Mouse (Mus musculus) liver, embryonic 14.5 days (tissue): ENCODE results near the gene Ercc8. TPM values are rescaled to one million over a fixed set of nuclear protein-coding genes. Genes with fewer than 3 reads are reported as not detected.

Source experiments
- ATAC-seq: fragments of 200-750 bp; cut with Nextera tagmentation; 2 replicates; pipeline ENCODE4 v1.8.0; 2017; ENCODE audit warnings: moderate number of reproducible peaks, mild to moderate bottlenecking, moderate library complexity; ENCODE audit not compliant: insufficient read depth
- DNase-seq, 3 experiments: peaks; one replicate each; pipeline ENCODE4 v3.0.0-alpha.2; 2012 to 2013; ENCODE audit warnings: low read depth in 3 of 3, low spot score in 3 of 3
- H3K27ac ChIP-seq: fragments of 300-500 bp; sonication (generic); 2 replicates; pipeline ENCODE4 v1.5.1; 2014; ENCODE audit warnings: moderate library complexity, mild to moderate bottlenecking, control low read depth, inconsistent platforms
- H3K27me3 ChIP-seq: fragments of 300-500 bp; sonication (generic); 2 replicates; pipeline ENCODE4 v1.6.1; 2014; ENCODE audit warnings: mild to moderate bottlenecking, low read length, moderate library complexity; ENCODE audit not compliant: control insufficient read depth, insufficient read depth
- H3K36me3 ChIP-seq: fragments of 300-500 bp; sonication (generic); replicated peaks from 2 replicates; pipeline ENCODE4 v1.6.1; 2014; ENCODE audit warnings: low read depth; ENCODE audit not compliant: control insufficient read depth, insufficient read depth
- H3K4me1 ChIP-seq, 2 experiments: fragments of 200-500 bp in 1 of 2; fragments of 300-500 bp in 1 of 2; sonication (generic) in 1 of 2; replicated peaks; 2 replicates each; pipeline ENCODE4 v1.6.1; 2012 to 2014; ENCODE audit warnings: antibody characterized with exemption in 1 of 2, inconsistent platforms in 1 of 2, low read length in 1 of 2; ENCODE audit not compliant: control insufficient read depth in 2 of 2, insufficient read depth in 2 of 2
- H3K4me2 ChIP-seq: fragments of 300-500 bp; sonication (generic); 2 replicates; pipeline ENCODE4 v1.6.1; 2014; ENCODE audit warnings: low read depth, mild to moderate bottlenecking, control low read depth, moderate library complexity
- H3K4me3 ChIP-seq, 2 experiments: fragments of 200-500 bp in 1 of 2; fragments of 300-500 bp in 1 of 2; sonication (generic) in 1 of 2; 2 replicates each; pipeline ENCODE4 v1.5.1; 2012 to 2014; ENCODE audit warnings: low read depth in 2 of 2, low read length in 2 of 2, mild to moderate bottlenecking in 2 of 2, control low read depth in 1 of 2, inconsistent platforms in 1 of 2, moderate library complexity in 1 of 2; ENCODE audit not compliant: insufficient read depth in 1 of 2
- H3K9ac ChIP-seq: fragments of 300-500 bp; sonication (generic); replicated peaks from 2 replicates; pipeline ENCODE4 v1.6.1; 2014; ENCODE audit warnings: mild to moderate bottlenecking, control low read depth, moderate library complexity
- H3K9me3 ChIP-seq: fragments of 300-500 bp; sonication (generic); 2 replicates; pipeline ENCODE4 v1.6.1; 2016; ENCODE audit warnings: low read length, mixed read lengths; ENCODE audit not compliant: control insufficient read depth
- CTCF ChIP-seq: IDR thresholded peaks from 2 replicates; pipeline ENCODE4 v1.5.1; 2016; ENCODE audit warnings: antibody characterized with exemption, low read depth, control low read depth
- EP300 ChIP-seq: IDR thresholded peaks from 2 replicates; pipeline ENCODE4 v1.6.1; 2016; ENCODE audit warnings: antibody characterized with exemption, low read depth
- WGBS: fragments of 180-500 bp; shearing (Covaris S2); extraction: QIAGEN DNeasy Blood & Tissue Kit; methylation state at CpG from one replicate; pipeline ENCODE4 v1.1.7; 2014; ENCODE audit not compliant: insufficient replicate concordance; 5-methylcytosine and 5-hydroxymethylcytosine counted together
- polyA plus RNA-seq, 2 experiments: library from polyadenylated mRNA; depleted of rRNA in 1 of 2; stranded (reverse) in 1 of 2; unstranded in 1 of 2; fragments of >200 nt; fragmentation: Nextera tagmentation in 1 of 2; extraction: Ambion mirVana in 1 of 2; gene quantifications; 2 replicates each; pipeline versions ENCODE4 v1.2.1 to v1.2.3; 2012 to 2014

The Ercc8 gene
- polyA plus RNA-seq, 2 experiments: 5.6 to 7.8 TPM

DNA sequence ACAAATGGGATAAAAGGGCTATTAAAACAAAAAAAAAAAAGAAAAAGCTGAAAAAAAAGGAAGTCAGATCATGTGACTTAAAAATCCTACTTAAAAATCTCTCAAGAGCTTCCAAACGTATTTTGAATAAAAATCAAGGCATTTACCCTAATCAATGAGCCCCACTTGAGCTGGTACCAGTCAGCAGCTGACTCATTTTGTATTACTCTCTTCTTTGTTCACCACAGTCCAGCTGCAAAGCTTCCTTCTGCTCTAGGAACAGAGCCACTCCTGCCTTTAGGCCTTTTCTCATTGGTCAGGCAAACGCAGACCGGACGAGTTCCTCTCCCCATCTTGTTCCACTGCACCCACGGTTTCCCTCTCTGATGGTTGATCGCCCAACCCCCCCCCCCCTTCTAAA is 22.9 kb upstream of the Ercc8 start:
- H3K9ac ChIP-seq: no peak overlapping the region
- no peak overlapping the region for H3K4me2 ChIP-seq
- H3K27me3 ChIP-seq: no peaks in the 10 kb centered on the region
- no peaks in the 10 kb centered on the region for H3K9me3 ChIP-seq
- no peak overlapping the region for H3K27ac ChIP-seq
- no peak for TF ChIP-seq CTCF
- no peak for TF ChIP-seq EP300
- no peaks in the 10 kb centered on the region for H3K4me1 ChIP-seq
- ATAC-seq (no peak), DNase-seq (no peak)
- no peaks in the 10 kb centered on the region for H3K36me3 ChIP-seq
- no peak overlapping the region for H3K4me3 ChIP-seq
- 57% methylated on average over 6 of the region's 6 CpGs for WGBS

DNA sequence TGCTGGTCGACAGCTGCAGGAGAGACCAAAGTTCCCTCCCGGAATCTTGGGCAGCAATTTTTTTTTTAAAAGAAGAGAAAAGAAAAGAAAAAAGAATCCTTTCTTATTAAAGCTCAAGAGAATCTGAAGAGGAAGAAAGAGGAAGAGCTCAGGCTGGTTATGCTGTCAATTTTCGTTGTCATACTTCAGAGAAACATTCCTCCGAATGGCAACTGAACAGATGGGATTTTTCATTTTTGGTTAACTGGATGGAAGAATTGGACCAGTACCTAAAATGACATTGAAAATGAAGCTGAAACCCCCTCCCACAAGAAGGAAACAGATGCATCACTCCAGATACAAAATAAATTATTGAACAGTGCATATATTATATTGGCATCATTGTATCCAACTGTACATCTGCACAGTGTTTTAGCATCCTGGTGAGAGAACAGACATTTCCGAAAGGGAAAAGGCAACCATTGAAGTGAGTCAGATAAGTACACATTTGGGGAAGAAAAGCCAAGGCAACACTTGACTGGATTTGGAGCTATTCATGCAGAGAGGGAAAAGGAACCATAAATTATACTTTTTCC is 20.0 kb upstream of the Ercc8 start:
- H3K27ac ChIP-seq: no peak overlapping the region
- no peaks in the 10 kb centered on the region for H3K36me3 ChIP-seq
- no peaks in the 10 kb centered on the region for H3K4me1 ChIP-seq
- no peak overlapping the region for H3K4me3 ChIP-seq
- WGBS: 69% methylated on average over 5 of the region's 5 CpGs
- no peak overlapping the region for H3K9ac ChIP-seq
- no peak for ATAC-seq
- no peak for DNase-seq
- no peak overlapping the region for H3K4me2 ChIP-seq
- no peaks in the 10 kb centered on the region for H3K27me3 ChIP-seq
- no peaks in the 10 kb centered on the region for H3K9me3 ChIP-seq
- TF ChIP-seq EP300 (no peak), CTCF (no peak)

DNA sequence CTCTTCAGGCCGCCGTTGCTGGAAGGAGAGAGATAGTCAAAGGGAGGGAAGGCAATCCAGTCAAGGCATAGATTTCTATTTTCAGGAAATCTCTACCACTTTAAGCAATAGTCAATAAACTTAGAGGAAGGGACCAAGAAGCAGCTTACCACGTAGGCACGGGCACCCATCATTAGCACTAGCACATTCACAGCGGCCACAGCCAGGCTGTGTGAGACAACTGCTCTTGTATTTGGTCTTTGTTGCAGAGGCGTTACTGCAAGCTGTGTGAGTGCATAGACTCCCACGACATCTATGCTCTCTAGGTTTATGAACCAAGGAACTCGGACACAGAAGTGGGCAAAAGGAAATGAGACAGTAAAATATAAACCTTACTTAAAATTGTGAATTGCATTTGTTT is 14.4 kb upstream of the Ercc8 start:
- DNase-seq (no peak), ATAC-seq (no peak)
- H3K9ac ChIP-seq: no peak overlapping the region

DNA sequence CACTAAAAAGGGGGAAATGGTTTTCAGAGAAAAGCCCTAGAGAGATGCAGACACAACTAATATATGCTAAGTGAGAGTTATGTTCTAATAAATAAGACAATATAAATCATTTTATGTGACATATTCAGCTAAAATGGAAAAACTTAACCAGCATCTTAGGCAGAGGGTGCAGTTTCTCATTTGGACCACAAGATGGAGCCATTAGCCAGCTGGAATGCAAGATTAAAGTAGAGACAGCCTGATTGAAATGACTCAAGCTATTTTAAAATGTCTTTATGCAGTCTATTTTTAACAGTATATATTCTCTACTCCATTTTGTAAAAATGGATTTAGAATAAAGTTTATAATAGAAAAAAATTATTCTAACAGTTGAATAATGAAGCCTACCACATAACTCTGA is 6.7 kb upstream of the Ercc8 start:
- Histone ChIP-seq H3K4me3 (no peak overlapping the region), H3K4me2 (no peak overlapping the region), H3K4me1 (no peaks in the 10 kb centered on the region), H3K27ac (no peak overlapping the region), H3K36me3 (no peaks in the 10 kb centered on the region), H3K9ac (no peak overlapping the region), H3K9me3 (no peaks in the 10 kb centered on the region), H3K27me3 (no peaks in the 10 kb centered on the region)
- ATAC-seq (no peak), DNase-seq (peak in 1 of 3 experiments; percentile 16)
- TF ChIP-seq CTCF (peak; percentile 76), EP300 (no peak)

More for the DNA sequence above, 14.4 kb upstream of the Ercc8 start:
- Histone ChIP-seq H3K36me3 (no peaks in the 10 kb centered on the region), H3K27ac (no peak overlapping the region), H3K4me1 (no peaks in the 10 kb centered on the region), H3K4me3 (no peak overlapping the region), H3K27me3 (no peaks in the 10 kb centered on the region), H3K9me3 (no peaks in the 10 kb centered on the region), H3K4me2 (no peak overlapping the region)
- WGBS: 84% methylated on average over 8 of the region's 8 CpGs
- TF ChIP-seq CTCF (no peak), EP300 (no peak)

DNA sequence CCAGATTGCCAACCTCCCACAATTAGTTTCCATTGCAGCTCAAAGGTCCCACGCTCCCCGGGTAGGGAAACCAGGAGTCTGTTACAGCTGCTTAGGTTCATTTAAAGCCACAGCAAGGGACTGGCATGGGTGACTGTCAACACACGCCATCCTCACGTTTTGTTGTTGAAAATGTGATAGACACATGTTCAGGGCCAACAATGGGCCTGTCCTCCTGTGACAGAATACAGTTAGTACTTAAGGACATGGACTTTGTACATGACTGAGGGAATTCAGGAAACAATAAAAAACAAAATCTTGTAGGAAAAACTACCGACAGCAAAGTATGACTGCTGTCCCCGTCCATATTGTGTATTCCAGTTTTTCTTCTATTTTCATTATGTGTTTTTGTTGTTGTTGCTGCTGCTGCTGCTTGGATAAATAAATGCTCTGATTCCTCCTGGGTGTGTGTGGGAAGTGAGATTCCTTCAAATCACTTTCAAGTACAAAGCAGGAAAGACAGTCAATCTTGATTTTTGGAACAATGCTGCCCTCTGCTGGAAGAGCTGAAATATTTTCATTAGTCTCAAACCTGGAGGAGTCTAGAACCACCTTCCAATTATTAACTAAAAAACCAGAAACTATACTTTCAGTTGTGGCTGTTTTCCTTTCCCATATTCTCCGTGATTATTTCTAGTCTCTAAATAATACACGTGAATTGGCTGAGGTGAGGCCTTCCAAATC is 5.7 kb upstream of the Ercc8 start:
- Histone ChIP-seq H3K36me3 (no peaks in the 10 kb centered on the region), H3K27ac (no peak overlapping the region), H3K9me3 (no peaks in the 10 kb centered on the region), H3K4me1 (no peaks in the 10 kb centered on the region), H3K4me3 (no peak overlapping the region), H3K4me2 (no peak overlapping the region), H3K27me3 (no peaks in the 10 kb centered on the region), H3K9ac (no peak overlapping the region)
- TF ChIP-seq EP300 (no peak), CTCF (peak; percentile 62)
- no peak for ATAC-seq
- 59% methylated on average over 8 of the region's 8 CpGs for WGBS
- DNase-seq: peak in 1 of 3 experiments; percentile 32
